Mouse (Mus musculus) intestine, embryonic 16.5 days (tissue): Measurements from ENCODE around the gene Ago4. TPM values are rescaled to one million over a fixed set of nuclear protein-coding genes. Genes with fewer than 3 reads are reported as not detected.

Source experiments
- ATAC-seq: fragments of 200-750 bp; cut with Nextera tagmentation; 2 replicates; pipeline ENCODE4 v1.8.0; 2017; ENCODE audit warnings: moderate TSS enrichment, moderate library complexity
- H3K27ac ChIP-seq: fragments of 300-500 bp; sonication (generic); 2 replicates; pipeline ENCODE4 v1.5.1; 2014; ENCODE audit warnings: mild to moderate bottlenecking, low read length
- H3K27me3 ChIP-seq: fragments of 300-500 bp; sonication (generic); replicated peaks from 2 replicates; pipeline ENCODE4 v1.6.1; 2014; ENCODE audit warnings: low read length, control low read depth, mixed read lengths; ENCODE audit not compliant: control insufficient read depth, insufficient read depth
- H3K36me3 ChIP-seq: fragments of 300-500 bp; sonication (generic); 2 replicates; pipeline ENCODE4 v1.6.1; 2014; ENCODE audit warnings: low read length, control low read depth; ENCODE audit not compliant: control insufficient read depth, insufficient read depth
- H3K4me1 ChIP-seq: fragments of 300-500 bp; sonication (generic); 2 replicates; pipeline ENCODE4 v1.6.1; 2014; ENCODE audit warnings: low read length, control low read depth, mixed read lengths; ENCODE audit not compliant: control insufficient read depth, insufficient read depth
- H3K4me2 ChIP-seq: fragments of 300-500 bp; sonication (generic); 2 replicates; pipeline ENCODE4 v1.6.1; 2014; ENCODE audit warnings: low read depth, low read length, control low read depth
- H3K4me3 ChIP-seq: fragments of 300-500 bp; sonication (generic); 2 replicates; pipeline ENCODE4 v1.5.1; 2014; ENCODE audit warnings: mild to moderate bottlenecking, low read length
- H3K9ac ChIP-seq: fragments of 300-500 bp; sonication (generic); 2 replicates; pipeline ENCODE4 v1.6.1; 2014; ENCODE audit warnings: low read depth, low read length
- H3K9me3 ChIP-seq: fragments of 300-500 bp; sonication (generic); 2 replicates; pipeline ENCODE4 v1.6.1; 2016; ENCODE audit warnings: low read length, control low read depth; ENCODE audit not compliant: control insufficient read depth
- WGBS: fragments of 180-500 bp; shearing (Covaris S2); extraction: QIAGEN DNeasy Blood & Tissue Kit; methylation state at CpG from one replicate; pipeline ENCODE4 v1.1.7; 2014; 5-methylcytosine and 5-hydroxymethylcytosine counted together
- polyA plus RNA-seq: library from polyadenylated mRNA; unstranded; fragments of >200 nt; fragmentation: Nextera tagmentation; extraction: Ambion mirVana; gene quantifications from 2 replicates; pipeline ENCODE4 v1.2.1, GENCODE M21; 2015

Ago4 gene
- polyA plus RNA-seq, 1 experiment from 2014 or later: 0.65 TPM

GRCm38 (mm10) chr4:126486217-126486616 lies 47.1 kb downstream of the Ago4 start:
- H3K9me3 ChIP-seq: no peaks in the 10 kb centered on the region
- no peak overlapping the region for H3K4me3 ChIP-seq
- no peaks in the 10 kb centered on the region for H3K27me3 ChIP-seq
- no peaks in the 10 kb centered on the region for H3K4me1 ChIP-seq
- no peak overlapping the region for H3K9ac ChIP-seq
- H3K4me2 ChIP-seq: no peak overlapping the region
- whole genome bisulfite sequencing: 71% methylated on average over 1 of the region's 1 CpGs
- H3K27ac ChIP-seq: no peak overlapping the region
- no peak for ATAC-seq
- H3K36me3 ChIP-seq: no peaks in the 10 kb centered on the region

- Histone ChIP-seq H3K4me1 (no peaks in the 10 kb centered on the region), H3K9me3 (no peaks in the 10 kb centered on the region), H3K9ac (no peak overlapping the region), H3K27ac (no peak overlapping the region), H3K4me3 (no peak overlapping the region), H3K27me3 (no peaks in the 10 kb centered on the region), H3K36me3 (no peaks in the 10 kb centered on the region), H3K4me2 (no peak overlapping the region)
- 85% methylated on average over 2 of the region's 2 CpGs for WGBS
- no peak for ATAC-seq
Measured at GRCm38 (mm10) chr4:126485065-126485464, 48.2 kb downstream of the Ago4 start.

GRCm38 (mm10) chr4:126483874-126484273 lies 49.4 kb downstream of the Ago4 start:
- H3K27ac ChIP-seq: no peak overlapping the region
- H3K36me3 ChIP-seq: no peaks in the 10 kb centered on the region
- no peak overlapping the region for H3K4me3 ChIP-seq
- WGBS: 82% methylated on average over 3 of the region's 3 CpGs
- no peak overlapping the region for H3K4me2 ChIP-seq
- no peaks in the 10 kb centered on the region for H3K9me3 ChIP-seq
- no peaks in the 10 kb centered on the region for H3K27me3 ChIP-seq
- no peaks in the 10 kb centered on the region for H3K4me1 ChIP-seq
- ATAC-seq: peak; percentile 46; the same call in 1 of the 2 replicates
- no peak overlapping the region for H3K9ac ChIP-seq

- H3K4me3 ChIP-seq: no peak overlapping the region
- 72% methylated on average over 12 of the region's 12 CpGs for WGBS
- no peak overlapping the region for H3K4me2 ChIP-seq
Measured at GRCm38 (mm10) chr4:126482951-126483350, 50.3 kb downstream of the Ago4 start.

GRCm38 (mm10) chr4:126481461-126481860 lies 51.8 kb downstream of the Ago4 start:
- Histone ChIP-seq H3K36me3 (no peaks in the 10 kb centered on the region), H3K27me3 (no peaks in the 10 kb centered on the region), H3K27ac (no peak overlapping the region), H3K9ac (no peak overlapping the region), H3K4me3 (no peak overlapping the region), H3K9me3 (no peaks in the 10 kb centered on the region), H3K4me2 (no peak overlapping the region), H3K4me1 (no peaks in the 10 kb centered on the region)
- WGBS: 90% methylated on average over 5 of the region's 5 CpGs
- no peak for ATAC-seq

More at GRCm38 (mm10) chr4:126482951-126483350, 50.3 kb downstream of the Ago4 start:
- Histone ChIP-seq H3K36me3 (no peaks in the 10 kb centered on the region), H3K4me1 (no peaks in the 10 kb centered on the region), H3K27me3 (no peaks in the 10 kb centered on the region), H3K9me3 (no peaks in the 10 kb centered on the region), H3K27ac (no peak overlapping the region), H3K9ac (no peak overlapping the region)
- no peak for ATAC-seq

- Histone ChIP-seq H3K9ac (no peak overlapping the region), H3K27me3 (no peaks in the 10 kb centered on the region), H3K4me2 (no peak overlapping the region), H3K4me3 (no peak overlapping the region), H3K9me3 (no peaks in the 10 kb centered on the region), H3K36me3 (no peaks in the 10 kb centered on the region), H3K4me1 (no peaks in the 10 kb centered on the region), H3K27ac (no peak overlapping the region)
- WGBS: 48% methylated on average over 3 of the region's 3 CpGs
- peak; percentile 53; the same call in 1 of the 2 replicates for ATAC-seq
Measured at GRCm38 (mm10) chr4:126480288-126480687, 53.0 kb downstream of the Ago4 start.

GRCm38 (mm10) chr4:126473031-126473430 lies 60.2 kb downstream of the Ago4 start:
- H3K27me3 ChIP-seq: no peaks in the 10 kb centered on the region
- WGBS: 38% methylated on average over 5 of the region's 5 CpGs
- ATAC-seq: no peak

GRCm38 (mm10) chr4:126469334-126469733 lies 63.9 kb downstream of the Ago4 start:
- H3K27ac ChIP-seq: no peak overlapping the region
- H3K4me2 ChIP-seq: no peak overlapping the region
- 47% methylated on average over 1 of the region's 1 CpGs for WGBS

More at GRCm38 (mm10) chr4:126473031-126473430, 60.2 kb downstream of the Ago4 start:
- no peak overlapping the region for H3K9ac ChIP-seq
- no peak overlapping the region for H3K4me3 ChIP-seq
- H3K27ac ChIP-seq: no peak overlapping the region
- no peaks in the 10 kb centered on the region for H3K9me3 ChIP-seq
- no peaks in the 10 kb centered on the region for H3K4me1 ChIP-seq
- H3K36me3 ChIP-seq: no peaks in the 10 kb centered on the region
- H3K4me2 ChIP-seq: no peak overlapping the region

GRCm38 (mm10) chr4:126468925-126469324 lies 64.3 kb downstream of the Ago4 start:
- no peak for ATAC-seq
- H3K4me3 ChIP-seq: peak overlapping the region; percentile 93
- whole genome bisulfite sequencing: 7% methylated on average over 8 of the region's 8 CpGs
- H3K27ac ChIP-seq: no peak overlapping the region
- H3K27me3 ChIP-seq: no peaks in the 10 kb centered on the region
- H3K36me3 ChIP-seq: no peaks in the 10 kb centered on the region
- H3K9ac ChIP-seq: peak overlapping the region; percentile 39; the same call in 1 of the 2 replicates
- H3K9me3 ChIP-seq: no peaks in the 10 kb centered on the region
- H3K4me2 ChIP-seq: peak overlapping the region; percentile 85
- peaks cover 26% of the 10 kb centered on the region for H3K4me1 ChIP-seq

More at GRCm38 (mm10) chr4:126469334-126469733, 63.9 kb downstream of the Ago4 start:
- H3K27me3 ChIP-seq: no peaks in the 10 kb centered on the region
- H3K9ac ChIP-seq: no peak overlapping the region
- H3K4me1 ChIP-seq: peaks cover 24% of the 10 kb centered on the region
- no peaks in the 10 kb centered on the region for H3K9me3 ChIP-seq
- no peak for ATAC-seq
- no peaks in the 10 kb centered on the region for H3K36me3 ChIP-seq
- H3K4me3 ChIP-seq: no peak overlapping the region

- Histone ChIP-seq H3K9me3 (no peaks in the 10 kb centered on the region), H3K27me3 (no peaks in the 10 kb centered on the region), H3K36me3 (no peaks in the 10 kb centered on the region), H3K9ac (peak within 1 kb of the TSS; percentile 95), H3K4me2 (peak within 1 kb of the TSS; percentile 85), H3K27ac (peak within 1 kb of the TSS; percentile 83), H3K4me1 (peaks cover 26% of the 10 kb centered on the region), H3K4me3 (peak within 1 kb of the TSS; percentile 93)
- under 1% methylated on average over 55 of the region's 55 CpGs for WGBS
- peak; percentile 90 for ATAC-seq
Measured at GRCm38 (mm10) chr4:126468285-126468901, 64.9 kb downstream of the Ago4 start, which contains the start of gene Ago1. Ago1 (minus strand) TSS chr4:126468583.
